In the genomic region with DNA sequence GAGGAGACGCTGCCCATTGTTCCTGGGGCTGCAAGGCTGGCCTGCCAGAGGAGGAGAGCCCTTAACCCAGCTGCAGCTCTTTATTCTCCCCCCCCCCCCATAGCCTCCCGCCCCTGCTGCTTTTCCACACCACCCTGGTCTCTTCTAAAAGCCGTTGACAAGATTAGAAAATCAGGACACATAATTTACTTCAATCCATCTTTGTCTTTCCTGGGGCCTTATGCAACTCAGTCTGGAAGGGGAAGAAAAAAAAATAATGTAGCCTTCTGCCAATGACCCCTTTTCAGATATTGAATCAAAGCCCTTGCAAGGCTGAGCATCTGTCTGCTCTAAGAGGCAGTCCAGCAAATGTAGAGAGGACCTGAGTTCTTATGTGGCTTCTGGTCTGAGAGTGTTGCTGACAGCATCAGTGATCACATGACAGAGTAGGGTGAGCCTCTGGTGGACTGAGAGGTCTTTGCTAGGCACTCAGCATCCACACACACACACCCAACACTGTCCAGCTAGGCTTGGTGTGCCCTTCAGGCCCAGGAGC, we compare ENCODE assay signal across 12 mouse cellular contexts. TPM values are rescaled to one million over a fixed set of nuclear protein-coding genes. Genes with fewer than 3 reads are reported as not detected.
DNase-seq lines count a peak whose midpoint lies in the region; ATAC-seq and TF ChIP-seq lines count a peak whose summit lies in the region.
"Had no signal": no experiment of that assay in that cellular context is flagged by ENCODE, and none has a peak within 500 bp of the region (broad histone marks: within the 10 kb centered on the region; RNA-seq: fewer than 3 reads in every experiment).

No protein-coding gene starts in this region.

- no peak for DNase-seq in midbrain, embryonic 10.5 days (ENCODE audit: low spot score)
- DNase-seq in midbrain, postnatal 0 days (ENCODE audit: low spot score) = no peak
- DNase-seq in kidney, adult 11 months = no peak
- no peak for DNase-seq in kidney, postnatal 4 days
- DNase-seq: adrenal gland, postnatal 25 days; cerebellum, adult 18-20 months; gastrocnemius, postnatal 14 days; kidney, adult 18-20 months had no signal

- no peak overlapping the region for H3K4me3 ChIP-seq in midbrain, embryonic 10.5 days
- H3K4me3 ChIP-seq in midbrain, postnatal 0 days (ENCODE audit: low read depth, low read length) = no peak overlapping the region
- H3K4me3 ChIP-seq in forebrain, embryonic 13.5 days = no peak overlapping the region
- no peak overlapping the region for H3K4me3 ChIP-seq in hindbrain, embryonic 16.5 days (ENCODE audit: low read length)
- H3K4me3 ChIP-seq in stomach, embryonic 15.5 days (replicated peaks) = no peak overlapping the region
- H3K4me3 ChIP-seq: limb, embryonic 13.5 days had no signal

- H3K9ac ChIP-seq in midbrain, postnatal 0 days (replicated peaks; ENCODE audit: low read length, poor library complexity, severe bottlenecking) = no peak overlapping the region
- peak overlapping the region; percentile 30; the same call in 1 of the 2 replicates for H3K9ac ChIP-seq in forebrain, embryonic 13.5 days
- H3K9ac ChIP-seq in hindbrain, embryonic 16.5 days (ENCODE audit: low read depth, low read length) = peak overlapping the region; percentile 18; the same call in 1 of the 2 replicates
- H3K9ac ChIP-seq in stomach, embryonic 15.5 days = no peak overlapping the region

- WGBS in midbrain, embryonic 10.5 days = 30% methylated on average over 3 of the region's 3 CpGs
- WGBS in midbrain, postnatal 0 days = 36% methylated on average over 3 of the region's 3 CpGs
- WGBS in forebrain, embryonic 13.5 days = 4% methylated on average over 3 of the region's 3 CpGs
- WGBS in hindbrain, embryonic 16.5 days = 9% methylated on average over 3 of the region's 3 CpGs
- 39% methylated on average over 3 of the region's 3 CpGs for WGBS in stomach, embryonic 15.5 days

- H3K27ac ChIP-seq in midbrain, embryonic 10.5 days (replicated peaks) = peak overlapping the region; percentile 73
- H3K27ac ChIP-seq in midbrain, postnatal 0 days (ENCODE audit: low read depth, low read length) = no peak overlapping the region
- H3K27ac ChIP-seq in forebrain, embryonic 13.5 days = peak overlapping the region; percentile 84
- H3K27ac ChIP-seq in hindbrain, embryonic 16.5 days (ENCODE audit: low read depth, low read length) = peak overlapping the region; percentile 41; the same call in 1 of the 2 replicates
- H3K27ac ChIP-seq in stomach, embryonic 15.5 days = 0 out of 2 replicates have a peak overlapping the region, but pooled peaks have one; percentile 14
- H3K27ac ChIP-seq: limb, embryonic 13.5 days had no signal

- H3K36me3 ChIP-seq in midbrain, embryonic 10.5 days = peaks cover 12% of the 10 kb centered on the region
- H3K36me3 ChIP-seq in midbrain, postnatal 0 days (ENCODE audit: insufficient read depth, low read length) = no peaks in the 10 kb centered on the region; the same call in none of the 2 replicates
- H3K36me3 ChIP-seq in forebrain, embryonic 13.5 days (ENCODE audit: poor library complexity, severe bottlenecking) = no peaks in the 10 kb centered on the region
- H3K36me3 ChIP-seq in hindbrain, embryonic 16.5 days (ENCODE audit: control insufficient read depth, insufficient read depth, low read length) = no peaks in the 10 kb centered on the region
- no peaks in the 10 kb centered on the region for H3K36me3 ChIP-seq in stomach, embryonic 15.5 days

- no peaks in the 10 kb centered on the region for H3K27me3 ChIP-seq in midbrain, embryonic 10.5 days (ENCODE audit: low read depth, poor library complexity, severe bottlenecking)
- no peaks in the 10 kb centered on the region for H3K27me3 ChIP-seq in midbrain, postnatal 0 days (ENCODE audit: insufficient read depth, low read length)
- no peaks in the 10 kb centered on the region for H3K27me3 ChIP-seq in forebrain, embryonic 13.5 days
- no peaks in the 10 kb centered on the region for H3K27me3 ChIP-seq in hindbrain, embryonic 16.5 days (replicated peaks; ENCODE audit: control insufficient read depth, insufficient read depth, low read length)
- no peaks in the 10 kb centered on the region for H3K27me3 ChIP-seq in stomach, embryonic 15.5 days (replicated peaks)
- H3K27me3 ChIP-seq: limb, embryonic 13.5 days had no signal

- no peak overlapping the region for H3K4me2 ChIP-seq in midbrain, postnatal 0 days (ENCODE audit: low read depth, low read length, poor library complexity, severe bottlenecking)
- no peak overlapping the region for H3K4me2 ChIP-seq in forebrain, embryonic 13.5 days
- H3K4me2 ChIP-seq in hindbrain, embryonic 16.5 days (ENCODE audit: low read length) = no peak overlapping the region
- no peak overlapping the region for H3K4me2 ChIP-seq in stomach, embryonic 15.5 days
- H3K4me2 ChIP-seq: limb, embryonic 13.5 days had no signal

- no peak for ATAC-seq in midbrain, postnatal 0 days (ENCODE audit: low FRiP score)
- ATAC-seq in forebrain, embryonic 13.5 days = peak; percentile 29; the same call in 1 of the 2 replicates
- no peak; the same call in 1 of the 2 replicates for ATAC-seq in hindbrain, embryonic 16.5 days
- ATAC-seq in stomach, embryonic 15.5 days (ENCODE audit: insufficient read depth, low FRiP score, low read depth) = no peak

- no peaks in the 10 kb centered on the region for H3K9me3 ChIP-seq in midbrain, embryonic 10.5 days (replicated peaks)
- no peaks in the 10 kb centered on the region for H3K9me3 ChIP-seq in midbrain, postnatal 0 days (ENCODE audit: low read length)
- H3K9me3 ChIP-seq in forebrain, embryonic 13.5 days (replicated peaks) = no peaks in the 10 kb centered on the region
- H3K9me3 ChIP-seq in hindbrain, embryonic 16.5 days (ENCODE audit: control insufficient read depth, low read length) = no peaks in the 10 kb centered on the region
- no peaks in the 10 kb centered on the region for H3K9me3 ChIP-seq in stomach, embryonic 15.5 days
- H3K9me3 ChIP-seq: limb, embryonic 13.5 days had no signal

- TF ChIP-seq CTCF in midbrain, postnatal 0 days (IDR thresholded peaks at IDR 0.05) = no peak

- peaks cover 69% of the 10 kb centered on the region for H3K4me1 ChIP-seq in midbrain, embryonic 10.5 days
- no peaks in the 10 kb centered on the region for H3K4me1 ChIP-seq in midbrain, postnatal 0 days (ENCODE audit: insufficient read depth, low read length)
- peaks cover 68% of the 10 kb centered on the region for H3K4me1 ChIP-seq in forebrain, embryonic 13.5 days
- peaks cover 26% of the 10 kb centered on the region for H3K4me1 ChIP-seq in hindbrain, embryonic 16.5 days (ENCODE audit: control insufficient read depth, insufficient read depth, low read depth, low read length)
- H3K4me1 ChIP-seq in stomach, embryonic 15.5 days = peaks cover 9% of the 10 kb centered on the region; the same call in 1 of the 2 replicates

RNA-seq across cellular contexts. Expression of gene Tcp11, which starts 47.3 kb away (rescaled TPM):
- 0.86 and 1.2 TPM in 2 replicates for polyA plus RNA-seq in midbrain, embryonic 10.5 days (2016; fragmentation: Nextera tagmentation; extraction: Ambion mirVana)
- 4.1 and 8.2 TPM in 2 replicates for total RNA-seq in midbrain, postnatal 0 days (2014; rRNA removed)
- 2.3 and 2.5 TPM in 2 replicates for polyA plus RNA-seq in midbrain, postnatal 0 days (2015; fragmentation: Nextera tagmentation; extraction: Ambion mirVana)
- polyA plus RNA-seq in forebrain, embryonic 13.5 days (2015; fragmentation: Nextera tagmentation; extraction: Ambion mirVana) = 1.4 TPM in 2 replicates
- polyA plus RNA-seq in hindbrain, embryonic 16.5 days (2015; fragmentation: Nextera tagmentation; extraction: Ambion mirVana) = 1.4 and 1.6 TPM in 2 replicates
- polyA plus RNA-seq in stomach, embryonic 15.5 days (2015; fragmentation: Nextera tagmentation; extraction: Ambion mirVana) = 2.2 and 2.8 TPM in 2 replicates
- total RNA-seq: adrenal gland, postnatal 25 days; gastrocnemius, postnatal 14 days had no signal

Comparison
In these comparisons a context has a peak if more than half of its experiments do, and no peak if none do; other contexts are left out.
1. H3K9ac ChIP-seq: peak in forebrain, embryonic 13.5 days (single experiment) and hindbrain, embryonic 16.5 days (single experiment); none in midbrain, postnatal 0 days (single experiment) and stomach, embryonic 15.5 days (single experiment).